Mouse (Mus musculus) lung, postnatal 0 days (tissue): ENCODE data around the gene Xylt1.

Source experiments
- CTCF ChIP-seq: IDR thresholded peaks from 2 replicates; pipeline ENCODE4 v1.5.1; 2016; ENCODE audit warnings: antibody characterized with exemption, mild to moderate bottlenecking
- EP300 ChIP-seq: IDR thresholded peaks from 2 replicates; pipeline ENCODE4 v1.6.1; 2016; ENCODE audit warnings: antibody characterized with exemption, mild to moderate bottlenecking, control low read depth

- TF ChIP-seq CTCF (no peak), EP300 (no peak)
Measured at GRCm38 (mm10) chr7:117472055-117472780, 91.4 kb downstream of the Xylt1 start.
